Mouse (Mus musculus) spleen, adult 2 months (tissue): Measurements from ENCODE around the gene Tbc1d17.

Experiments used
- CTCF ChIP-seq: fragments of 200-500 bp; IDR thresholded peaks from 2 replicates; pipeline ENCODE4 v1.5.1; 2011; ENCODE audit warnings: mild to moderate bottlenecking, inconsistent platforms; ENCODE audit not compliant: insufficient read depth, insufficient read length, insufficient replicate concordance; ENCODE audit errors: extremely low read depth
- POLR2A ChIP-seq: fragments of 200-500 bp; IDR thresholded peaks from 2 replicates; pipeline ENCODE4 v1.6.1; 2011; ENCODE audit warnings: low read depth, low read length, inconsistent platforms

- TF ChIP-seq POLR2A (no peak), CTCF (no peak)
These were observed 29.0 kb upstream of the Tbc1d17 start for GRCm38 (mm10) chr7:44877833-44878232.
